Mouse (Mus musculus) ovary, postnatal 36 days (tissue): Measurements from ENCODE around the gene Tchp.

ENCODE experiments used
- DNase-seq: peaks from one replicate; pipeline ENCODE4 v3.0.0; 2022; ENCODE audit warnings: low spot score, mixed read lengths

Gene Tchp

DNA sequence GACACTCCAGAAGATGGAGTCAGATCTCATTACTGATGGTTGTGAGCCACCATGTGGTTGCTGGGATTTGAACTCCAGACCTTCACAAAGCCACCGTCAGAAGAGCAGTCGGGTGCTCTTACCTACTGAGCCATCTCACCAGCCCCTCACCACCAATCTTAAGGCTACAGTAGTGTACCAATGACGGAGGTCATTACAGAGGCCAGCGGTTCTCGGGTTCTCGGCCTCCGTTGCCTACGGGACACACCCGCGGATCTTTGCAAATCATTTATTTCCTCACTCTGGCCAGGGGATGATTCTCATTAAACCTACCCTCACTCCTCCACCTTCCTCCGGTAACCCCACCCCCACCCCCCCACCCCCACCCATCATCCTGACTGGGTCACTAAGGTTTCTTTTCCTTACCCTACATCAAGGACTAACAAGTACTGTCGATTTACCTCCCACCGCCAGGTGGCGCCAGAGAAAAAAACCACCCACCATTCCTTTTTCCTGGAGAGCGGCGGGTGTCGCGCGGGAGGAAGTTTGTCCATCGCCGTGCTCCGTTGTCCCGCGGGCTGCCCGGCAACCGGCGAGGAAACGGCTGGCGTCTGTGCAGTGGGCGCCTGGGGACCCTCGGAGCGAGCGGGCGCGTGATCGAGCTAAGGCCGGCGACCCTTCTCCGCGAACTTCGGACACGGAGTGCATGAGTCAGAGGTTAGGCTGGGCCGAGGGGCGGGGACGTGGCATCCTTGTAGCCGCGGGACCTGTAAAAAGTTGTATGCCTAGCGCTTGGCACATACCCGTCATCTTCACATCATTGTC, at the start of gene Tchp:
Gene Tchp, plus strand, starts transcription at position 496 of the 804 bp plus-strand sequence.
- peak; percentile 94 for DNase-seq

GRCm38 (mm10) chr5:114658255-114658654, 49.3 kb upstream of the Tchp start, which contains the start of gene Trpv4:
TSS of gene Trpv4 (minus strand) at chr5:114658421.
- DNase-seq: peak; percentile 46

DNA sequence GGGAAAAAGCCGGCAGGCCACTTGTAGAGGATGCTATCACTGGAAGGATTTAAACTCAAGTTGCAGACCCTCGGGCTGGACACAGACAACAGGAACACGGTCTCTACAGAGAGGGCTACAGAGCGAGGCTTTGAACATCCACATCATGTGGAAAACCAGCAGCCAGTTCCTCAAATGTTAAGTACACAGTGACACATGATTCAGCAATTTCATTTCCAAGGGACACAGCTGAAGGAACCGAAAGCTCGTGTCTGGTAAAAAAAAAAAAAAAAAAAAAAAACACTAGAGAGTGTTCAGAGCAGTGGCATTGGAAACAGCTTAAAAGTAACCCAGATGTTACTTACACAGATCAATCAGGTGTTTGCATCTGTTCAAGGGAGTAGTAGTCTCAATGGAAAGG, 46.5 kb upstream of the Tchp start:
- DNase-seq: no peak

GRCm38 (mm10) chr5:114664139-114664538, 43.4 kb upstream of the Tchp start:
- no peak for DNase-seq

DNA sequence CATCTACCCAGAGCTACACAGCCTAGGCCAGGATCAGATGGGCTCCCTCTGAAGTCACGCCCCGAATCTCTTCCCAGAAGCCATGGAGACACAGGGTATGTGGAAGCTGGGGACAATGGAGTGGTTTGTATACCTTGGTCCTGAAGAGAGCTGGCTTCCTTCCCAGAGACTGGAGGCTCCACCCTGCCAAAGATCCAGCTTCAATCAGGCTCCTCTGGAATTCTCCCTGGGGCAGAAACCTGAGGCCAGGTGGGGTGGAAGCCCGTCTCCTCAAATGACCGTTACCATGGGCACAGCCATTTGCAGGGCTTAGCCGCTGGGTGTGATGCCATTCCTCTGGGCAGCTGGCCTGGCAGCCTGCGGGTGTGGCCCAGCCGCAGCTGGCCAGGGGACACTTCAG, 42.8 kb upstream of the Tchp start:
- DNase-seq: no peak

DNA sequence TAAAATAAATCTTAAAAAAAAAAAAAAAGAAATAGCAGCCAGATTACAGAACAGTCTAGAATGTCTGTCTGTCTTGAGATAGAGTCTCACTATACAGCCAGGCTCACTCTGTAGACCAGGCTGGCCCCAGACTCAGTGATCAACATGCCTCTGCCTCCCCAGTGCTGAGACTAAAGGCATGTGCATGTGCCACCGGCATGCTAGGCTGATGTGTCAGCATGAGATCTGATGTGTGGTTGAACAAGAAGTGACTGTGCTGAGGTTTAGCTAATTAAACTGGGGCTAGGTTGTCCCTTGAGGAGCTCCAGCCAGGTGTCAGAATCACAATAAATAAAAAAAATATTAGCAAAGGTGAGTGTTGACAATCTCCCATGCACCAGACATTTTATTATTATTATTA, 40.9 kb upstream of the Tchp start:
- no peak for DNase-seq

GRCm38 (mm10) chr5:114667228-114667856, 40.2 kb upstream of the Tchp start:
- peak; percentile 99 for DNase-seq

- DNase-seq: no peak
Observed at GRCm38 (mm10) chr5:114669014-114669413, 38.5 kb upstream of the Tchp start.

DNA sequence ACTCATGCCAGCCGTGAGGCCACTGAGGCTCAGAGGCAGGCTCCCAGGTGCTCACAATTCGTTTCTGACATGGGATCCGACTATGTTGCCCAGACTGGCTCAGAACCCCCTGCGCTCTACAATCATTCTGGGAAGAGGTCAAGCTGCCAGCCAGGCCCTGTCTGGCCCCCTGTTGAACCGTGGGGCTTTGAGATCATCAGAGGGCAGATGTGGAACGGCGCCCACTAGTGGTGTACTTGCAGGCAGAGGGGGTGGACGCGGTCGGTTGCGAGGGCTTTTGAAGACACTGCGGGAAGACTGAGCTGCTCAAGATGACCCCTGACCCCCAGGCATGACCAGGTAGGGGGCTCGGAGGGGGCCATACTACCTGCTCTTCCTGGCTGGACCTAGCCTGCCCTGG, 34.4 kb upstream of the Tchp start:
- no peak for DNase-seq

- no peak for DNase-seq
Observed at GRCm38 (mm10) chr5:114674594-114674993, 33.0 kb upstream of the Tchp start.

- DNase-seq: no peak
Observed at GRCm38 (mm10) chr5:114679841-114680591, 27.5 kb upstream of the Tchp start.

DNA sequence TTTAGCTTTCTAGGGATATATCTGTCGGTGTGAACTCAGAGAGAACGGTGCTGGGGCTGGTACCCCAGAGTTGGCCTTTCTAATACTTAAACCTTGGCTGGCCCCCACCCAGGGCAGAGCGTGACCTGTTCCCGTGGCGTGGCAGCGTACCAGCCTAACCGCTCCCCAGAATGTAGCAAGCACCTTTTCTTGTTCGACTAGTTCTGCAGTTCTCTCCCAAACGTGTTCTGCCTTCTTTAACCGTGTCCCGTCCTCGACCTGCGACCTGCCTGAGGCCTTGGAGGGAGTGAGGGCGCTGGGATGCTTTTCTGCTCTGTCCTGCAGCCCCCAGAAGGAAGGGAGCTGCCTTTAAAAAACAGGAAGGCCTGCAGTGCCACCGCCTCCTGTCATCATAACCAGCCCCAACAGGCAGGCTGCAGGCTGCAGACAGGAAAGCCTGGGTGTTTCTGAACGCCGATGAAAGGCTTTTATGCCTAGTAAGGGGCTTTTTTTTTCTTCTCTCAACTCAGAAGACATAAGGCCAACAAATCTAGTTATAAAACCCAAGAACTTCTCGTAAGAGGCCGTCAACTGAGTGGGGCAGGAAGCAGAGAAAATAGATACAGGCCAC, 26.8 kb upstream of the Tchp start:
- no peak for DNase-seq

GRCm38 (mm10) chr5:114681717-114682116, 25.8 kb upstream of the Tchp start:
- DNase-seq: no peak

- DNase-seq: no peak
Observed at GRCm38 (mm10) chr5:114685986-114686385, 21.6 kb upstream of the Tchp start.

- no peak for DNase-seq
Observed at GRCm38 (mm10) chr5:114686726-114687210, 20.8 kb upstream of the Tchp start.

DNA sequence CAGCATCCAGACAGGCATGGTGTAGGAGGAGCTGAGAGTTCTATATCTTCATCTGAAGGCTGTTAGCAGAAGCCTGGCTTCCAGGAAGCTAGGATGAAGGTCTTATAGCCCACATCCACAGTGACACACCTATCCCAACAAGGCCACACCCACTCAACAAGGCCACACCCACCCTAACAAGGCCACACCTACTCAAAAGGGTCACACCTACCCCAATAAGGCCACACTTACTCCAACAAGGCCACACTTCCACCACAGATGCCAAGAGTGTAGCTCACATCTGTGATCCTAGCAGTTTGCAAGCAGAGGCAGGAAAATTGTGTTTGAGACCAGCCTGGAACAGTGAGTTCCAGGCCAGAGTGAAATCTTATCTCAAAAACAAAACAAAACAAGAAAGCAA, 19.7 kb upstream of the Tchp start:
- DNase-seq: no peak

- DNase-seq: no peak
Observed at GRCm38 (mm10) chr5:114688703-114689102, 18.9 kb upstream of the Tchp start.

GRCm38 (mm10) chr5:114689700-114690366, 17.7 kb upstream of the Tchp start:
- no peak for DNase-seq

DNA sequence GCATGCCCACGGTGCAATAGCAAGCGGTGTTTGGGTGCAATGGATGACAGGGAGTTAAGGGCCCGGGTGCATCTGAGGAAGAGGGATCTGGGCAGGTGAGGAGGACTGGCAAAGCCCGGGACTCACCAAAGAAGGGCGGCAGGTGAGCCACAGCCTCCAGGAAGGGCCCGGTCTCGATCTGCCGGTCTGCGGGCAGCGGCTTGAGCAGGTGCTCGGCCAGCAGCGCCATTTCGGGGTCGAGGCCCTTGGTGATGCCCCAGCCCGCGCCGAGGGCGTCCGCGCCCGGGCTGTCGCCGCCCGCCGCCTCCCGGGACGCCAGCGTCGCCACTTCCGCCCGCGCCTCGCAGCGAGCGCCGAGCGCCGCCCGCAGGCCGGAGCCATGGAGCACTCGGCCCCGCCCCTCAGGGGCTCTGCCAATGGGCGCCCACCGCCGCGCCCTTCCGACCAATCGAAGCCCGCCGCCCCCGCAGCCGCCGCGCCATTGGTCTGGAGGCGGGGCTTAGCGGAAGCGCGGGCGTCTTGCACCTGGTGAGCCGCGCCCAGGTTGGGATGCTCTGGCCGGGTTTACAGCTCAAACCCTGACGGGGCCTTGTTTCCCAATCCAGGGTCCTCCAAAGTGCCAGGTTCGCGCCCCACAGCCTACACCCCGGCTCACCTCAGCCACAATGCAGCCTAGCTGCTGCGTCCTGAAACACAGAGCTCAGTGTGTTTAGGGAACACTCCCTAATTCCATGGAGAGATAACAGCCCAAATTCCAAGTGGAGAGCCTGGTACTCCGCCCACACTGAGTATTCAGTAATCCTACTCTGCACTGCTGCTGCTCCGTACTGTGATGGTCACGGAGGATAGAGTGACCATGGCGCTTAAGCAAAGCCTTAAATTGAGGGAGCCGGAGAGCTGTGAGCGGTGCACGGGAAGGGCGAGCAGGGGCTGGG, 16.7 kb upstream of the Tchp start, which contains the start of gene Gltp:
Gene Gltp, minus strand, starts transcription at position 352 of the 935 bp plus-strand sequence.
- DNase-seq: peak; percentile 93

DNA sequence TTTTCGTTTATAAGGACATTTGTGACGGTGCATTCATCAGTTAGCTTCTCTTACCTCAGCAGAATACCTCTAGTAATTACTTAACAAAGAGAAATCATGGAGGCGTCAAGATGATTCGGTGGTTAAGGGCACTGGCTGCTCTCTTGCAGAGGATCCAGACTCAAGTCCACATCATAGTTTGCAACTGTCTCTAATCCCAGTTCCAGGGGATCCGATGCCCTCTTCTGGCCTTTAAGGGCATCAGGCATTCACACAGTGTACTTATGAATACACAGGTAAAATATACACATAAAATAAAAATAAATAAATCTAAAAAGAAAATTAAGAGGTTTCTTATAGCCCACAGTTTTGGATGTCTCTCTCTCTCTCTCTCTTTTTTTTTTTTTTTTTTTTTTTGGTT, 11.8 kb upstream of the Tchp start:
- DNase-seq: no peak
